Mouse (Mus musculus) liver, adult 2 months (tissue): ENCODE measurements at regions not wholly inside any gene's neighbourhood (a gene's known extent, or its start where the extent isn't known, plus 50 kb on each side); places are given as distances from the start of the nearest gene placed in this dataset.

Experiments
- CTCF ChIP-seq: fragments of 200-500 bp; IDR thresholded peaks from 2 replicates; pipeline ENCODE4 v1.5.1; 2011; ENCODE audit warnings: low read depth, low read length, control low read depth
- POLR2A ChIP-seq: fragments of 200-500 bp; IDR thresholded peaks from 2 replicates; pipeline ENCODE4 v1.6.1; 2011; ENCODE audit warnings: low read length, control low read depth; ENCODE audit not compliant: insufficient read depth; ENCODE audit errors: extremely low read depth

GRCm38 (mm10) chr19:6671696-6672095, 128.9 kb upstream of the Slc22a12 start:
- TF ChIP-seq CTCF (no peak), POLR2A (no peak)
